Mouse (Mus musculus) left cerebral cortex, adult 8-10 months (tissue): ENCODE data around the gene Plagl1. TPM values are rescaled to one million over a fixed set of nuclear protein-coding genes. Genes with fewer than 3 reads are reported as not detected.

Experiments
- DNase-seq, 2 experiments: peaks; one replicate each; pipeline ENCODE4 v3.0.0; 2022; ENCODE audit warnings: low spot score in 2 of 2
- total RNA-seq, 4 experiments: library from RNA; stranded (reverse); gene quantifications; 2 replicates each; pipeline ENCODE4 v1.2.4; 2022

Gene Plagl1
- total RNA-seq, 4 experiments from 2014 or later: 12.9 to 18.8 (median 15.7) TPM

DNA sequence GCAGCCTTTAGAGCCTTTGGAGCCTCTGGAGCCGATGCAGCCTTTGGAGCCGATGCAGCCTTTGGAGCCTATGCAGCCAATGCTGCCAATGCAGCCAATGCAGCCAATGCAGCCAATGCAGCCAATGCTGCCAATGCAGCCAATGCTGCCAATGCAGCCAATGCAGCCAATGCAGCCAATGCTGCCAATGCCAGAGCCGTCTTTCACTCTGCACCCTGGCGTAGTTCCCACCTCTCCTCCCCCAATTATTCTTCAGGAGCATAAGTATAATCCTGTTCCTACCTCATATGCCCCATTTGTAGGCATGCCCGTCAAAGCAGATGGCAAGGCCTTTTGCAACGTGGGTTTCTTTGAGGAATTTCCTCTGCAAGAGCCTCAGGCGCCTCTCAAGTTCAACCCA lies 67.6 kb downstream of the Plagl1 start:
- no peak for DNase-seq

DNA sequence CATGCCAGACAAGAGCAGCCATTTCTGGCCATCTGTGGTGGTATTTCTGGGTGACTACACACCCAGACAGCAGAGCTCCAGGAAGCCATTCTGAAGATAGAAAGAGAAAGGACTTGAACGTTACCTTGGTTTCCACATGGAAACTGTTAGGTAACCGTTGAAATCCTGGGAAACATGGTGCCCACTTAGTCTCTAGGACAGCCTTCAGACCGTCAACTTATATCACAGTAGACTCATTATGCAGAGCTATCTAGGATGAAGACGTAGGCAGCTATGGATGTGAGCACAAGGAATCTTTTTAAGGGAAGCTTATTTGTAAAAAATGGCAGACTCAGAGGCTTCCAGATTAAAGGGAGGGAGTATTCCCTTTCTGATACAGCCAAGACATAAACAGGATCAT lies 73.5 kb downstream of the Plagl1 start:
- no peak for DNase-seq

DNA sequence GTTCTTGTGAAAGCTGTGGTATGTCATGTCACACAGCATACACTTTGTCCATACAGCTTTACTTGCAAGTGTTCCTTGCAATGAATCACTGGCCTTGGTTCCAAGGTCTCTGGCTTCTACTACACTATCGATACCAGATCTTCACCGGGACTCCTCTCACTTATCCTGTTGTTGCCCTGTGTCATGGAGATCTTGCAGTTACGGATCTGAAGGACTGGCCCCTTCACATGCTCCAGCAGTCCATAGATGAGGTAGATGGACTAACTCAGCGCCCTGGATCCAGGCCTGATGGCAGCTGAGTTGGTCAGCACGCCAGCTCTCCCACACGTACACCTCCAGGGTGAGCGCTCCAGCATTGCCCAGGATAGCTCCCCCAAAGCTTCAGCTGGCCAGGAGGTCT lies 75.0 kb downstream of the Plagl1 start:
- DNase-seq: no peak

DNA sequence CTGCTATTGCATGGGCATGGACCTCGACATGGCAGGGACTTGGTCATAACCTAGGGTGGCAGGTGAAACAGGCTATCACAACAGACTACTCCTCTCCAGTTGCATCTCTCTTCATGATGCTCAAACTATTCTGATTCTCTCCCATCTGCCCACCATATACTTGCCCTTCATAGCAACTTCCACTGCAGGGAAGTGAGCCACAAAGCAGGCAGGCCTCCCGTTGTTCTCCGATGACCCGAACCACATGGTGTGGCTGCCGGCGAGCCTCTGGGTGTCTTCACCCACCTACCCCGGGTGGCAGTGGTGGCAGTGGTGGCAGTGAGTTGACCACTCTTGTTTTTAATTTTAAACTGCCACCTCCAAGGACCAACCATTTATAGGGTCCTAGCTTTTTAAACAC lies 75.4 kb downstream of the Plagl1 start:
- no peak for DNase-seq

DNA sequence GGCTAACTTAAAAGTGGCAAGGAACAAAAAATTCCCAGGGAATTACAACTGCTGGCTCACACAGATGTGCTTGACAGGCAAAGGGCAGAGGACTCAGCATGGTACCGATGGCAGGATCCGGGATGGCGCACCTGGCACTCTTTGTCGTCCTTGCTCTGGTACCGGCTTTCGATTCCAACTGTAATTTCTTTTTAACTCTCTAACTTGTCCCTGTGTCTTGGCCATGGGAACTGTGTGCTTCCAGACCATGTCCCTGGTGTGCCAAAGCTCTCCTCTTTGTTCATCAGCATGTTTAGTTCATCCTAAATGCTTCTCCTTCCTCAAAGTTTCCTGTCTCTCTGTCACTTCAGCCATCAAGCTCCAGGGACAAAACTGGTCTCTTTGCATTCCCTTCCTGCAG lies 77.6 kb downstream of the Plagl1 start:
- no peak for DNase-seq

DNA sequence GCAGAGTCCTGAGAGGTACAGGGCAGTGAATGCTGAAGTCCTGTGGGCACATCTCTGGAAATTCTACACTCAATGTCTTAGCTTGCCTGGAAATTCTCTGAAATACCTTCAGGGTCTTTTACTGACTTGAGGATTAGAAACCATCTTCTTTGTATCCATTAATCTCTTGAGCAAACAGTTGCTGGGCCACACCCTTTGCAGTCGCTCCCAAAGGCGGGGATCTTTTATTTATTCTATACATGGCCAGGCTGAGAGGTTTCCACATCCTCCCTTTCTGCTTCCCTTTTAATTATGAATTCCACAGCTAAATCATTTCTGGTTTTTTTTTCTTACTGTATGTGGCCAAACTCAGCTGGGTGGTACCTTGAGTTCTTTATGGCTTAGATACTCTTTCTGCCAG lies 80.1 kb downstream of the Plagl1 start:
- no peak for DNase-seq

DNA sequence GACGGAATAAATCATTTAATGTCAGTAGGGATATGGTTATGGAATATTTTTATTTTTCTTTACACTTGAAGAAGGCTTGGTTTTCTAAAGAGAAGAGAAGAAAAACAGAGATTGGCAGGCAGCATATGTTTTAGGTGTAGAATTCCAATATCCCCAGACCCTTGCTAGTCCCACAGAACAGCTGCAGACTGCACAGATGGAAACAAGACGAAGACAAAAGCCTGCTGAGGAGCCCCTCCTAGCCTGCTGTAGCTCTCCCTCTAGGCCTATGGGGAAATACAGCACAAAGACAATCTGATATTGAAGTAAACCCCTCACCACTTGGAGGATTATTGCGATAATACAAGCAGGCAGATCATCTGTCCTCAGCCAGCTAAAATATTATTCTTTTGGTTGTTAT lies 90.1 kb downstream of the Plagl1 start:
- no peak for DNase-seq

DNA sequence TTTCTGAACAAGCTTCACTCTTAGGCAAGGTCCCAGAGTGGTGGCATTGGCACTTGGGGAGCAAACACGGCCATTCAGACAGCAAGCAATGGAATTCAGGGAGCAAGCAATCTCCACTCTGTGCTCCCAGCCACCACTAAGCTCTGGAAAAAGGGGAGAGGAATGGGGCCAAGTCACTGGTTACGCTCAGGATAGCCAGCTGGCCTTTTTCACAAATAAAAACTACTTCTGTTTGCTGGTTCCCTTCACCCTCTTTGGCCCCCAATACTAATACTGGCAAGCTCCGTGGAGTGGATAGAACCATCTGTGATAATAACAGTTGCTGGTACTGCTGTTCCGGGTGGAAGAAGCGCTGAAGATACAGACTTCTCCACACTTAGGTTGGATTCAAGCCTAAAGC lies 91.0 kb downstream of the Plagl1 start:
- peak in 1 of 2 experiments; percentile 14 for DNase-seq

DNA sequence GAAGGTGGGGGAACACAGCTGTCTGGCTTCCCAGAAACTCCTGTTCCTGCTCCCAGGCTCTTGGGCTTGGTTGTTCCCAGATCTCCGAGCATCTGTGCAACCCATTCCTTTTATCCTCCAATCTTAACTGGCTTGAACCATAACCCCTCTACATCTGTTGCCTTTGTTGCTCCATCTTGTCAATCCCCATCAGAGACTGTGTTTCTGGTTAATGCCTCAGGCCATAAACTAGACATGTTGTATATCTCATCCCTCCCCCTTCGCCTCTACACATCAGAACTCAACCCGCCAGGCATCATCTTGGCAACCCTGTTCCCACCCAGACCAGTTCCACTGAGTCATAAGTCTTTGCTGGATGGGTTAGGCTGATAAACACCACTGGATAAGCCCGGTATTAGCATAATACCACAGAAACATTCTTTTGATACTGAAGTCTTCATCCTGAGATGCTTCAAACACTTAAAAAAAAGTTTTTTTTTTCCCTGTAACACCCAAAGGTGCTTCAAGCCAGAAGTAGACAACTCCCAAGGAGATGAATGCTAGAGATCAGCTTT lies 92.6 kb downstream of the Plagl1 start:
- no peak for DNase-seq

DNA sequence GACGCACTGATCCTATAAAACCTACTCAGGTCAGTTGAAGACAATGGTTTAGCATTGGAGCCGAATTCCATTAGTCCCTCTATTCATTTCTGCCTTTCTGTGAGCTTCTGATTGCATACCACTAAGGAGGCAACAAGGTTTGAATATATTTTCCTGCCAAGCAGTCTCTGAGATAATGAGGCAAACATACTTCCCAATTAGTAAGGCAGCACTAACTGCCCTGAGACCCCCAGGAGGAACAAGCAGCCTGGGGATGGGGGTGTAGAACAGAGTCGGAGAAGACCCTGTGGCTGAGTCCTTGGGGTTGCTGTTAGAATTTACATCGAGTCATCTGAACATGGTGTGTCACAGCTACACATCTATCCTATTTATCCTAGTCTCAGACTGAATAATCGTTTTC lies 95.1 kb downstream of the Plagl1 start:
- DNase-seq: no peak

DNA sequence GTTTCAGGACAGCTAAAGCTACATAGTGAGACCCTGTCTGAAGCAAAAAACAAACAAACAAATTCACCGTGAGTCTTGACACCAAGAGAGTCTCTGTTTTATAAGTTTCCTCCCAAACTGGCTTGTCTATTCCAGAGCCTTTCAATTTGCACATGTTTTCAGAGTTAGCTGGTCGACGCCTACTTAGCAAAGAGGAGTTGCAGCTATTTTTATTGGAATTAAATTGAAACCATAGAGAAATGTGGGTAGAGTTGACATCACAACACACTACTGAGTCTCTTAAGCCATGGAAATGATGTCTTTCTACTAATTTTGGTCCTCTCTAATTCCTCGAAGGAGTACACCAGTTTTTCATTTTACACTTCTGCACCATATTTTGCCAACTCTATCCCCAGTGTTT lies 100.6 kb downstream of the Plagl1 start:
- DNase-seq: no peak

DNA sequence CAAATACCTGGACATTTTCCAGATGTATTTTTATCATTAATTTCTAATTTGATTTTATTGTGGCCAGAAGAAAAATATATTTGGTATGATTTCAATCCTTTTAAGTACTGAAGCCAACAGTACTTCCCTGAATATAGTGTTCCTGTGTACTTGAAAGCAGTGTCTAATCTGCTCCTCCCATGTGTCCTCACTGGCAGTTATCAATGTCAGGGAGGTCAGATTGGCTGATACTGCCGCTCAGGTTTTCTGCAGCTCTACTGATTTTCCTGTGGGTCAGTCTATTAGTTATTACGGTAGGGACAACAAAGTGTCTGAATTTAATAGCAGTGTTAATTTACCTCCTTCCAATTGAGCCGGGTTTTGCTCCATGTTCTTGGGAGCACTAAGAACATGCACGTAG lies 101.7 kb downstream of the Plagl1 start:
- no peak for DNase-seq

DNA sequence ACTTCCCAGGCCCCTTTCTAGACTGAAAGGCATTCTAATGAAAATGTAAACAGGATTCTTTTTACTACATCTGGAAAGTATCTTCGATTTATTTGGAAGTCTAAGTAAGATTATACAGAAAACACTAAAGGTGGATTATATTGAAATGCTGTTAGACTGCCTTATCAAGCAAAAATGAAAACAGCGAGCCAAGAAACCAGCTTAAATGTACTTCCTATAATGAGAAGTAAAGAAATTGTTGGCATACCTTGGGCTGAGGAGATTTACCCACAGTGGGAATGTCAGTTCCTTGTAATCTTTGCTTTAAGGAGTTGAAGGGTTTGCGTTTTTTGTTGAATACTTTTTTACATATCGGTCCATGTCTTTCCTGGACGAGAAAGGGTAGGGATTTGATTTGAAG lies 108.2 kb downstream of the Plagl1 start:
- no peak for DNase-seq

DNA sequence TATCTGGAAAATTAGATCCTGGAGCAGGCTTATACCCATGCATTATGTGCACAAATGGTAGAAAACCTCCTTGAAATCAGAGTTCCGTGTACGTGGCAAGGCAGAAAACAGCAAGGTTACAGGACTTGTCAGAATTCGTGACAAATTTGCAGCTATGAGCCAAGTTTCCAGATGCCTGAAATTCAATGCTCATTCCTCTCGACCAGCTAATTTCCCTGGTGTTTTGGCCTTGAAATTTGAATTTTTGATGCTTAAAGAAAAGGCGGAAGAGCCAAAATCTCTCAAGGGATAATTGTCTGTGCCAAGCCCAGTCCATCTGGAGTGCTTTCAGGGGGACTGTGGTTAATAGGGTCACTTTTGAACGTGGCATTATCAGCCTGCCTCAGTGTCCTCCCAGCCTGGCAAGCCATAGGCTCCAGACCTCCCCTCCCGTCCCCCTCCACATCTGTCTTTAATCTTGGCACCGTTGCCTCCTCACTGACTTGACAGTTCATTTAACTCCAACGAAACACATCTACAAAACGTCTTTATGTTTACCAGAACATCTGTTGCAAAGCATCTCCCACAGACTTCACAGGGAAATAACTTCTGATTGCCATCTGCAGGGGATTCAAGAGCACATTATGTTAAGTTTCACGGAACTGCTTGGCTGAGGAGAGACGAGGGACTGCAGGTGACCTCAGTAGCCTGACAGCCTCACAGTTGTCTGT lies 110.6 kb downstream of the Plagl1 start:
- no peak for DNase-seq

DNA sequence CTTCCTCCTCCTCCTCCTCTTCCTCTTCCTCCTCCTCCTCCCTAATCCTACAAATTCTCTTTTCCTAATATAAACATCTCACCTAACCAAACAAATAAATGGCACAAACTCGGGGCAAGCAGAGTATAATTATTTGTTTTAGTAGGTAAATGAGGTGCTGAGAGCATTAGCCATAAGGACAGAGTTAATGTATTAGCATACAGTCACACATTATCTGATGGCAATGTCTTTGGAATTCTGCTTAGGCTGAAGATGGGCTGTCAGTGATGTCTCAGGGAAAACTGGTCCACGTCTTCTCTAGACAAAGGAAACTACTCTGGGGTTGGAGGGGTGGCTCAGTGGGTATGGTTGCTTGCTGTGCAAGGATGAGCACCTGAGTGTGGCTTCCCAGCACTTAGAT lies 111.2 kb downstream of the Plagl1 start:
- no peak for DNase-seq

DNA sequence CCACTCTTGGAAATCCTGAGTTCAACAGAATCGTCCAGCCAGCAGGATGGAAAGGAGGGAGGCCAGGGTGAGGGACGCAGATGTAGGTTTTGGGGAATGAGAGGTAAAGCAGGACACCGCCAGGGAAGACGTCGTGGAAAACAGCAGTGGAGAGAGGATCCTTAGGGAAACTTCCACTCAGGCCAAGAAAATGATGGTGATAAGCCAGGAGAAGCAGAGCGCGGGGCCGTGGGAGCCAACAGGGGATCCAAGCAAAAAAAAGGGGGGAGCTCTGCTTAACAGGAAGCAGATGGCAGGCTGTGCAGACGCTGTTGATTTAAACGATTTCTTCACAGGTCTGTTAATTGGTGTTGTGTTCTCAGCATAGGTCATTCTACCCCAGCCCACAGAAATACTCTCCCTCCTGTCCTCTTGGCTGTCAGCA lies 112.5 kb downstream of the Plagl1 start:
- DNase-seq: no peak

DNA sequence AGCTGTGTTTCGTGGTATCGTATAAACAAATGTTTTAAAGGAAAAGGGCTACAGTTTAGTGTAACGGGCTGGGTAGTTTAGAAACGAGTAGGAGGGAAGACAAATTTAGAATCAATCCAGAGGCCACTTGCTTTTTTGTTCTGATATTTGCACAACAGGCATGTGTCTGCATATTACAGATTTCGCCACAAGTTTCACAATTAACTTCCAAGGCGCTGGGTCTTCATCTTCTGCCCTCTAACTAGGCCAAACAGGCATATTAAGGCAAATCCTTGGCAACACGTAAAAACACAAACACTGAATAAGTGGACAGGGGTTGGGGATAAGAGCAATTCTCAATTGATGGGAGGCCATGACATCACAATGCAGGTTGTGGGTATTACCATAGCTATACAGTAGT lies 115.6 kb downstream of the Plagl1 start:
- no peak for DNase-seq

DNA sequence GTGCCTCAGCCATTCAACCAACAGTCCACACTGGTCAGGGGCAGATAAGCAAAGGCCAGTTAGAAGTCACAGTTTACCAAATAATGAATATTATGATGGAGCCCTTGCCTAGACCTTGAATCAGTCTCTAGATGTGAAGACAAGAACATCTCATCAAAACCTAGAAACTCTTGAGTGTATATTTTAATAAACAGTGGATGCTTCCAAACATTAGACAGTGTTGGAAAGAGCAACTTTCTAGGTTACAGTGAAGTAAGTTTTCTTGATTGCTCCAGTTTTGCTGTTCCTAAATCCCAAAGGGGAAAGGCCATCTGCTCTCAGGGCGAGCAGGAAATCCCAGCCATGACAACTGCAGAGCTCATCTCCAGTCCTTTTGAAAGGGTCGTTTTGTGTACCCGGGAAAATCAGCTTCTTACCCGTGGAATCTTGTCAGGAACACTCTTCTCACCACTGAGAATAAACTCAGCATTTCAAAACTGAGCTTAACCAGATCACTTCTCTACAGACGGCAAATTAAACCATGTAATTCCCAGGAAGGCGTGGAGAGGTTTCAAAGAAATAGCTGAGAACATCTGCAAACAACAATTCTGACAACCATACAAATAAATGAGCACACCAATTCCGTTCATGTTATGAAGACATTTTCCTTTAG lies 117.8 kb downstream of the Plagl1 start, which contains the start of gene Zc2hc1b:
Gene Zc2hc1b (minus strand): TSS at position 51 of the 652 bp plus-strand sequence.
- no peak for DNase-seq

DNA sequence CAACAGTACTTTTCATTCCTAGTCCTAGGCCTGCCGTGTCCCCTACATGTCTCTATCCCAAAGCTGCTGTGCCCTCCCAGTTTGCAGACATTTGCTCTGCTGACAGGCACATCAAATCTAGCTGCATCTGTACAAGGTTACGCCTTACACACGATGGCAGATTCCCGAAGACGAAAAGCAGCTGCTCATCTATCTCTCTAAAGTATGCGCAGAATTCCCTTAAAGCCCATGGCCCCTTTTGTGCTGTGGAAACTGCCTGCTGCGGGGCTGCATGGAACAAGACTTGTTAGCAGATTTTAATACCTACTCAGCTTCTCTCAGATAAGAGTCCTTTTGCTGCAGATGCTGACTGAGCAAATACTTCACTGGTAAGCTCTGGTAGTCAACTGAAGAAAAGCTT lies 119.9 kb downstream of the Plagl1 start:
- no peak for DNase-seq
